Mouse (Mus musculus) liver, adult 2 months (tissue): ENCODE data around the gene Klk12.

Experiments
- CTCF ChIP-seq: fragments of 200-500 bp; IDR thresholded peaks from 2 replicates; pipeline ENCODE4 v1.5.1; 2011; ENCODE audit warnings: low read depth, low read length, control low read depth
- POLR2A ChIP-seq: fragments of 200-500 bp; IDR thresholded peaks from 2 replicates; pipeline ENCODE4 v1.6.1; 2011; ENCODE audit warnings: low read length, control low read depth; ENCODE audit not compliant: insufficient read depth; ENCODE audit errors: extremely low read depth

DNA sequence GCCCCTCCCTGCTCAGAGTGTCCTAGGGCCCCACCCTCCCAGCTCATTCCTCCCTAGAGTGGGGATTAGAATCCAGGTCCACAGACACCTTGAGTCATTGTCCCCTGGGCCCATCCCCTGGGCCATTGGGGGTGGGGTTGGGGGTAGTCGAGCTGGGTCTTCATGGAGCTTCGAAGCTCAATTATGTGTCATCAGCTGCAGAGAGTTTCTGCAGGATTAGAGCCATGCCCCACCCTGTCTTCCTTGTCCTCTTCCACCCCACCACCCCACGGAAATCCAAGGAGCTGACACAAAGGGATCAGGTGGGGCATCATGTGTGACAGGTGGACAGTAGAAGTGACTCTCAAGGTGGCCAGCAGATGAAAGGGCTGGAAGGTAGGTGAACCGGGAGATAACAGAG is at the start of gene Klk12:
- TF ChIP-seq CTCF (no peak), POLR2A (no peak)
